Mouse (Mus musculus): ENCODE measurements around the gene Olfr1340. TPM values are rescaled to one million over a fixed set of nuclear protein-coding genes. Genes with fewer than 3 reads are reported as not detected.

Gene Olfr1340
- polyA plus RNA-seq, 1 experiment from 2014 or later = not detected

- Histone ChIP-seq H3K4me3 (ENCODE audit: low read depth, low read length) (no peak overlapping the region), H3K4me1 (ENCODE audit: control insufficient read depth, insufficient read depth, low read length) (no peaks in the 10 kb centered on the region), H3K4me2 (ENCODE audit: low read depth) (no peak overlapping the region), H3K27ac (ENCODE audit: low read depth, low read length) (no peak overlapping the region), H3K27me3 (ENCODE audit: control insufficient read depth, insufficient read depth, low read length) (0 out of 2 replicates have a peak, but pooled peaks cover 3% of the 10 kb centered on the region), H3K36me3 (ENCODE audit: control insufficient read depth, insufficient read depth, low read length) (no peaks in the 10 kb centered on the region), H3K9me3 (ENCODE audit: control insufficient read depth, low read length) (no peaks in the 10 kb centered on the region), H3K9ac (ENCODE audit: low read length) (no peak overlapping the region)
- 73% methylated on average over 3 of the region's 3 CpGs for WGBS
- ATAC-seq (ENCODE audit: insufficient read depth, low FRiP score, low TSS enrichment) = no peak
- no peak for DNase-seq (ENCODE audit: low spot score)
These were observed 19.6 kb downstream of the Olfr1340 start for GRCm38 (mm10) chr4:118739574-118739973.

- H3K4me1 ChIP-seq (ENCODE audit: control insufficient read depth, insufficient read depth, low read length) = no peaks in the 10 kb centered on the region
- H3K27me3 ChIP-seq (ENCODE audit: control insufficient read depth, insufficient read depth, low read length) = 0 out of 2 replicates have a peak, but pooled peaks cover 3% of the 10 kb centered on the region
- ATAC-seq (ENCODE audit: insufficient read depth, low FRiP score, low TSS enrichment) (no peak), DNase-seq (ENCODE audit: low spot score) (no peak)
- no peak overlapping the region for H3K4me3 ChIP-seq (ENCODE audit: low read depth, low read length)
- no peak overlapping the region for H3K27ac ChIP-seq (ENCODE audit: low read depth, low read length)
- WGBS = 6% methylated on average over 11 of the region's 11 CpGs
- H3K9ac ChIP-seq (ENCODE audit: low read length) = no peak overlapping the region
- H3K9me3 ChIP-seq (ENCODE audit: control insufficient read depth, low read length) = no peaks in the 10 kb centered on the region
- H3K36me3 ChIP-seq (ENCODE audit: control insufficient read depth, insufficient read depth, low read length) = no peaks in the 10 kb centered on the region
- no peak overlapping the region for H3K4me2 ChIP-seq (ENCODE audit: low read depth)
These were observed 21.2 kb downstream of the Olfr1340 start for GRCm38 (mm10) chr4:118740988-118741698.

GRCm38 (mm10) chr4:118741881-118742280 is 21.9 kb downstream of the Olfr1340 start:
- no peak overlapping the region for H3K4me3 ChIP-seq (ENCODE audit: low read depth, low read length)
- no peak overlapping the region for H3K4me2 ChIP-seq (ENCODE audit: low read depth)
- H3K27ac ChIP-seq (ENCODE audit: low read depth, low read length) = no peak overlapping the region
- no peaks in the 10 kb centered on the region for H3K9me3 ChIP-seq (ENCODE audit: control insufficient read depth, low read length)
- ATAC-seq (ENCODE audit: insufficient read depth, low FRiP score, low TSS enrichment) (no peak), DNase-seq (ENCODE audit: low spot score) (no peak)
- H3K4me1 ChIP-seq (ENCODE audit: control insufficient read depth, insufficient read depth, low read length) = no peaks in the 10 kb centered on the region
- WGBS = 6% methylated on average over 16 of the region's 16 CpGs
- H3K9ac ChIP-seq (ENCODE audit: low read length) = no peak overlapping the region
- H3K36me3 ChIP-seq (ENCODE audit: control insufficient read depth, insufficient read depth, low read length) = no peaks in the 10 kb centered on the region
- H3K27me3 ChIP-seq (ENCODE audit: control insufficient read depth, insufficient read depth, low read length) = 0 out of 2 replicates have a peak, but pooled peaks cover 3% of the 10 kb centered on the region

GRCm38 (mm10) chr4:118758637-118759036 is 38.7 kb downstream of the Olfr1340 start, which contains the start of gene Olfr1338:
Olfr1338 (minus strand) TSS chr4:118758737.
- no peak within 1 kb of the TSS for H3K4me2 ChIP-seq (ENCODE audit: low read depth)
- H3K27ac ChIP-seq (ENCODE audit: low read depth, low read length) = no peak within 1 kb of the TSS
- H3K4me3 ChIP-seq (ENCODE audit: low read depth, low read length) = no peak within 1 kb of the TSS
- no peak for ATAC-seq (ENCODE audit: insufficient read depth, low FRiP score, low TSS enrichment)
- DNase-seq (ENCODE audit: low spot score) = no peak
- no peak within 1 kb of the TSS for H3K9ac ChIP-seq (ENCODE audit: low read length)
- no peaks in the 10 kb centered on the region for H3K4me1 ChIP-seq (ENCODE audit: control insufficient read depth, insufficient read depth, low read length)
- 67% methylated on average over 1 of the region's 1 CpGs for WGBS
- no peaks in the 10 kb centered on the region for H3K27me3 ChIP-seq (ENCODE audit: control insufficient read depth, insufficient read depth, low read length)
- no peaks in the 10 kb centered on the region for H3K36me3 ChIP-seq (ENCODE audit: control insufficient read depth, insufficient read depth, low read length)
- no peaks in the 10 kb centered on the region for H3K9me3 ChIP-seq (ENCODE audit: control insufficient read depth, low read length)

Other genes with a start within 250 kb of the Olfr1340 start
- 14.5 and 14.8 TPM in 2 replicates for gene Tie1, start 230.1 kb upstream of the Olfr1340 start, polyA plus RNA-seq (2014; fragmentation: Nextera tagmentation; extraction: Ambion mirVana)
- 0.43 and 0.74 TPM in 2 replicates for gene 2610528J11Rik, start 193.1 kb upstream of the Olfr1340 start, polyA plus RNA-seq (2014; fragmentation: Nextera tagmentation; extraction: Ambion mirVana)
- gene Tmem125, start 176.1 kb upstream of the Olfr1340 start, polyA plus RNA-seq (2014; fragmentation: Nextera tagmentation; extraction: Ambion mirVana) = 0.66 TPM in 1 of 2 replicates, not detected in the other
- 0.47 and 0.48 TPM in 2 replicates for gene Cfap57, start 99.4 kb upstream of the Olfr1340 start, polyA plus RNA-seq (2014; fragmentation: Nextera tagmentation; extraction: Ambion mirVana)
- gene Ebna1bp2, start 99.3 kb upstream of the Olfr1340 start, polyA plus RNA-seq (2014; fragmentation: Nextera tagmentation; extraction: Ambion mirVana) = 165 and 170 TPM in 2 replicates
- gene Olfr62, start 61.2 kb upstream of the Olfr1340 start, polyA plus RNA-seq (2014; fragmentation: Nextera tagmentation; extraction: Ambion mirVana) = not detected in 2 replicates
- gene Olfr1342, start 27.4 kb upstream of the Olfr1340 start, polyA plus RNA-seq (2014; fragmentation: Nextera tagmentation; extraction: Ambion mirVana) = not detected in 2 replicates
- gene Olfr1341, start 16.6 kb upstream of the Olfr1340 start, polyA plus RNA-seq (2014; fragmentation: Nextera tagmentation; extraction: Ambion mirVana) = not detected in 2 replicates
- not detected in 2 replicates for gene Olfr1339, start 12.0 kb downstream of the Olfr1340 start, polyA plus RNA-seq (2014; fragmentation: Nextera tagmentation; extraction: Ambion mirVana)
- gene Olfr1338, start 38.6 kb downstream of the Olfr1340 start, polyA plus RNA-seq (2014; fragmentation: Nextera tagmentation; extraction: Ambion mirVana) = not detected in 2 replicates
- not detected in 2 replicates for gene Olfr1337, start 62.4 kb downstream of the Olfr1340 start, polyA plus RNA-seq (2014; fragmentation: Nextera tagmentation; extraction: Ambion mirVana)
- gene Olfr1335, start 89.8 kb downstream of the Olfr1340 start, polyA plus RNA-seq (2014; fragmentation: Nextera tagmentation; extraction: Ambion mirVana) = not detected in 2 replicates
- not detected in 2 replicates for gene Olfr1333, start 116.1 kb downstream of the Olfr1340 start, polyA plus RNA-seq (2014; fragmentation: Nextera tagmentation; extraction: Ambion mirVana)
- not detected in 2 replicates for gene Olfr1331, start 144.5 kb downstream of the Olfr1340 start, polyA plus RNA-seq (2014; fragmentation: Nextera tagmentation; extraction: Ambion mirVana)
- gene Olfr1330, start 168.5 kb downstream of the Olfr1340 start, polyA plus RNA-seq (2014; fragmentation: Nextera tagmentation; extraction: Ambion mirVana) = not detected in 2 replicates
- not detected in 2 replicates for gene Olfr1329, start 197.3 kb downstream of the Olfr1340 start, polyA plus RNA-seq (2014; fragmentation: Nextera tagmentation; extraction: Ambion mirVana)
- gene Olfr1328, start 218.5 kb downstream of the Olfr1340 start, polyA plus RNA-seq (2014; fragmentation: Nextera tagmentation; extraction: Ambion mirVana) = not detected in 2 replicates
- not detected in 2 replicates for gene Lao1, start 241.4 kb downstream of the Olfr1340 start, polyA plus RNA-seq (2014; fragmentation: Nextera tagmentation; extraction: Ambion mirVana)